Mouse (Mus musculus): ENCODE results near the gene Cldn5.

DNA sequence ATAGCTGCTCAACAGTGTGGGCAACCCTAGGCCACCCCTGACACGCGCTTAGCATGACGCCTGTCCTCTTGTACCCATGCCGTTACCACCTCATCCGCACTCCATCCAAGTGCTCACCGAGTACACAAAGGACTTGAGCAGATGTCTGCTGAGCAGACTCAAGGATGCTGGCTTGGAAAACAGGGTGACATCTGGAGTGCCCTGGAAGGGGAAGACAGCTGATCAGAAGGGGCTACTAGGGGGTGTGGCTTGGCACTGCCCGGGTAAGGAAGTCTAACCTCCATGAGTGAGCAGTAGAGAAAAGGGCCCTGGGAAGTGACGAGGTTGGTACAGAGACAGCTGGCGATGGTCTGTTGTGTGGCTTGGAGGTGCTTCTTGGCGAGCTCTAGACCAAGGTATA, 10.0 kb downstream of the Cldn5 start:
- TF ChIP-seq POLR2A (IDR thresholded peaks at IDR 0.05; ENCODE audit: low read depth, low read length) (no peak), CTCF (IDR thresholded peaks at IDR 0.05; ENCODE audit: extremely low read depth, insufficient read depth, insufficient read length, insufficient replicate concordance) (no peak)
